Mouse (Mus musculus) liver, embryonic 13.5 days (tissue): Measurements from ENCODE around the gene Adam12. TPM values are rescaled to one million over a fixed set of nuclear protein-coding genes. Genes with fewer than 3 reads are reported as not detected.

ENCODE experiments used
- ATAC-seq: fragments of 200-750 bp; cut with Nextera tagmentation; 2 replicates; pipeline ENCODE4 v1.8.0; 2017; ENCODE audit warnings: low read depth, mild to moderate bottlenecking, moderate number of reproducible peaks, moderate library complexity
- DNase-seq: peaks from one replicate; pipeline ENCODE4 v3.0.0; 2022
- H3K27ac ChIP-seq: fragments of 300-500 bp; sonication (generic); 2 replicates; pipeline ENCODE4 v1.5.1; 2015; ENCODE audit warnings: moderate library complexity, mild to moderate bottlenecking, inconsistent platforms
- H3K27me3 ChIP-seq: fragments of 300-500 bp; sonication (generic); 2 replicates; pipeline ENCODE4 v1.6.1; 2015; ENCODE audit warnings: mild to moderate bottlenecking, inconsistent platforms
- H3K36me3 ChIP-seq: fragments of 300-500 bp; sonication (generic); 2 replicates; pipeline ENCODE4 v1.6.1; 2015; ENCODE audit warnings: mild to moderate bottlenecking, inconsistent platforms
- H3K4me1 ChIP-seq: fragments of 300-500 bp; sonication (generic); replicated peaks from 2 replicates; pipeline ENCODE4 v1.6.1; 2015; ENCODE audit warnings: inconsistent platforms
- H3K4me2 ChIP-seq: fragments of 300-500 bp; sonication (generic); 2 replicates; pipeline ENCODE4 v1.6.1; 2015; ENCODE audit warnings: inconsistent platforms, mild to moderate bottlenecking, moderate library complexity
- H3K4me3 ChIP-seq: fragments of 300-500 bp; sonication (generic); replicated peaks from 2 replicates; pipeline ENCODE4 v1.5.1; 2015; ENCODE audit warnings: mild to moderate bottlenecking, inconsistent platforms
- H3K9ac ChIP-seq: fragments of 300-500 bp; sonication (generic); 2 replicates; pipeline ENCODE4 v1.6.1; 2015; ENCODE audit warnings: mild to moderate bottlenecking, inconsistent platforms
- H3K9me3 ChIP-seq: fragments of 300-500 bp; sonication (generic); replicated peaks from 2 replicates; pipeline ENCODE4 v1.6.1; 2016; ENCODE audit warnings: inconsistent platforms
- WGBS: fragments of 180-500 bp; shearing (Covaris S2); methylation state at CpG from one replicate; pipeline ENCODE4 v1.1.7; 2015; ENCODE audit not compliant: insufficient replicate concordance; 5-methylcytosine and 5-hydroxymethylcytosine counted together
- polyA plus RNA-seq: library from polyadenylated mRNA; unstranded; fragments of >200 nt; fragmentation: Nextera tagmentation; extraction: Ambion mirVana; gene quantifications from 2 replicates; pipeline ENCODE4 v1.2.1, GENCODE M21; 2015

Adam12 gene
- polyA plus RNA-seq, result 1.3 and 1.5 TPM in 2 replicates

GRCm38 (mm10) chr7:134231378-134232346, at the start of gene Adam12:
TSS of gene Adam12 (minus strand) at chr7:134232146.
- ATAC-seq (no peak), DNase-seq (no peak)
- Histone ChIP-seq H3K27me3 (peaks cover under 1% of the 10 kb centered on the region; the same call in 1 of the 2 replicates), H3K27ac (no peak within 1 kb of the TSS), H3K9ac (no peak within 1 kb of the TSS), H3K4me2 (no peak within 1 kb of the TSS), H3K4me1 (no peaks in the 10 kb centered on the region), H3K36me3 (no peaks in the 10 kb centered on the region), H3K4me3 (no peak within 1 kb of the TSS), H3K9me3 (no peaks in the 10 kb centered on the region)
- WGBS, result 63% methylated on average over 14 of the region's 14 CpGs

GRCm38 (mm10) chr7:134272956-134273355, 41.0 kb upstream of the Adam12 start:
- no peaks in the 10 kb centered on the region for H3K36me3 ChIP-seq
- DNase-seq (no peak), ATAC-seq (no peak)
- H3K27me3 ChIP-seq, result no peaks in the 10 kb centered on the region
- WGBS, result 71% methylated on average over 5 of the region's 5 CpGs
- no peak overlapping the region for H3K4me3 ChIP-seq
- no peak overlapping the region for H3K4me2 ChIP-seq
- no peak overlapping the region for H3K9ac ChIP-seq
- H3K27ac ChIP-seq, result no peak overlapping the region
- H3K9me3 ChIP-seq, result no peaks in the 10 kb centered on the region
- no peaks in the 10 kb centered on the region for H3K4me1 ChIP-seq

- 62% methylated on average over 4 of the region's 4 CpGs for whole genome bisulfite sequencing
- H3K4me3 ChIP-seq, result no peak overlapping the region
Measured at GRCm38 (mm10) chr7:134272421-134272820, 40.5 kb upstream of the Adam12 start.

GRCm38 (mm10) chr7:134265783-134266182, 33.8 kb upstream of the Adam12 start:
- H3K27me3 ChIP-seq, result no peaks in the 10 kb centered on the region
- no peaks in the 10 kb centered on the region for H3K4me1 ChIP-seq
- no peaks in the 10 kb centered on the region for H3K36me3 ChIP-seq
- no peak for DNase-seq
- no peak overlapping the region for H3K4me2 ChIP-seq
- H3K9me3 ChIP-seq, result no peaks in the 10 kb centered on the region
- WGBS, result 53% methylated on average over 4 of the region's 4 CpGs
- H3K4me3 ChIP-seq, result no peak overlapping the region
- H3K9ac ChIP-seq, result no peak overlapping the region
- ATAC-seq, result no peak
- no peak overlapping the region for H3K27ac ChIP-seq

More at GRCm38 (mm10) chr7:134272421-134272820, 40.5 kb upstream of the Adam12 start:
- H3K27me3 ChIP-seq, result no peaks in the 10 kb centered on the region
- H3K27ac ChIP-seq, result no peak overlapping the region
- DNase-seq, result no peak
- no peaks in the 10 kb centered on the region for H3K4me1 ChIP-seq
- ATAC-seq, result no peak
- no peaks in the 10 kb centered on the region for H3K36me3 ChIP-seq
- no peak overlapping the region for H3K4me2 ChIP-seq
- no peaks in the 10 kb centered on the region for H3K9me3 ChIP-seq
- H3K9ac ChIP-seq, result no peak overlapping the region

GRCm38 (mm10) chr7:134263146-134263906, 31.4 kb upstream of the Adam12 start:
- WGBS, result 37% methylated on average over 4 of the region's 4 CpGs
- no peaks in the 10 kb centered on the region for H3K27me3 ChIP-seq
- H3K9me3 ChIP-seq, result no peaks in the 10 kb centered on the region
- H3K36me3 ChIP-seq, result no peaks in the 10 kb centered on the region
- no peaks in the 10 kb centered on the region for H3K4me1 ChIP-seq
- no peak overlapping the region for H3K4me3 ChIP-seq
- DNase-seq (peak; percentile 8), ATAC-seq (no peak)
- H3K4me2 ChIP-seq, result no peak overlapping the region
- no peak overlapping the region for H3K27ac ChIP-seq
- no peak overlapping the region for H3K9ac ChIP-seq

GRCm38 (mm10) chr7:134261003-134261701, 29.2 kb upstream of the Adam12 start:
- H3K9ac ChIP-seq, result no peak overlapping the region
- H3K27ac ChIP-seq, result no peak overlapping the region
- H3K36me3 ChIP-seq, result no peaks in the 10 kb centered on the region
- no peaks in the 10 kb centered on the region for H3K27me3 ChIP-seq
- no peak overlapping the region for H3K4me2 ChIP-seq
- no peaks in the 10 kb centered on the region for H3K4me1 ChIP-seq
- no peak overlapping the region for H3K4me3 ChIP-seq
- WGBS, result 25% methylated on average over 4 of the region's 4 CpGs
- ATAC-seq (no peak), DNase-seq (no peak)
- no peaks in the 10 kb centered on the region for H3K9me3 ChIP-seq

GRCm38 (mm10) chr7:134250273-134250870, 18.4 kb upstream of the Adam12 start:
- Histone ChIP-seq H3K4me1 (no peaks in the 10 kb centered on the region), H3K36me3 (no peaks in the 10 kb centered on the region), H3K4me2 (no peak overlapping the region), H3K4me3 (no peak overlapping the region), H3K27me3 (no peaks in the 10 kb centered on the region), H3K9ac (no peak overlapping the region), H3K27ac (no peak overlapping the region), H3K9me3 (no peaks in the 10 kb centered on the region)
- no peak for ATAC-seq
- 67% methylated on average over 7 of the region's 7 CpGs for WGBS
- no peak for DNase-seq

- DNase-seq, result no peak
- 71% methylated on average over 2 of the region's 2 CpGs for WGBS
- H3K4me3 ChIP-seq, result no peak overlapping the region
Measured at GRCm38 (mm10) chr7:134248041-134248440, 16.1 kb upstream of the Adam12 start.

GRCm38 (mm10) chr7:134246624-134247023, 14.7 kb upstream of the Adam12 start:
- Histone ChIP-seq H3K9me3 (no peaks in the 10 kb centered on the region), H3K4me2 (no peak overlapping the region), H3K4me1 (no peaks in the 10 kb centered on the region), H3K27me3 (no peaks in the 10 kb centered on the region), H3K36me3 (no peaks in the 10 kb centered on the region), H3K27ac (no peak overlapping the region), H3K9ac (no peak overlapping the region), H3K4me3 (no peak overlapping the region)
- WGBS, result 47% methylated on average over 5 of the region's 5 CpGs
- no peak for ATAC-seq
- no peak for DNase-seq

More at GRCm38 (mm10) chr7:134248041-134248440, 16.1 kb upstream of the Adam12 start:
- no peak overlapping the region for H3K4me2 ChIP-seq
- no peak overlapping the region for H3K27ac ChIP-seq
- H3K27me3 ChIP-seq, result no peaks in the 10 kb centered on the region
- no peak overlapping the region for H3K9ac ChIP-seq
- H3K36me3 ChIP-seq, result no peaks in the 10 kb centered on the region
- ATAC-seq, result no peak
- H3K9me3 ChIP-seq, result no peaks in the 10 kb centered on the region
- no peaks in the 10 kb centered on the region for H3K4me1 ChIP-seq

- DNase-seq (no peak), ATAC-seq (no peak)
- H3K36me3 ChIP-seq, result no peaks in the 10 kb centered on the region
- no peaks in the 10 kb centered on the region for H3K4me1 ChIP-seq
- H3K27ac ChIP-seq, result no peak overlapping the region
- H3K4me2 ChIP-seq, result no peak overlapping the region
- no peak overlapping the region for H3K4me3 ChIP-seq
- 38% methylated on average over 1 of the region's 1 CpGs for WGBS
- H3K9me3 ChIP-seq, result no peaks in the 10 kb centered on the region
- H3K9ac ChIP-seq, result no peak overlapping the region
- no peaks in the 10 kb centered on the region for H3K27me3 ChIP-seq
Measured at GRCm38 (mm10) chr7:134242773-134243172, 10.8 kb upstream of the Adam12 start.
